Mouse (Mus musculus) frontal cortex, postnatal 25 days (tissue): ENCODE results near the gene Tpr.

Experiments used
- DNase-seq, 2 experiments: peaks; one replicate each; pipeline ENCODE4 v3.0.0; 2022; ENCODE audit warnings: low spot score in 2 of 2

The Tpr gene

DNA sequence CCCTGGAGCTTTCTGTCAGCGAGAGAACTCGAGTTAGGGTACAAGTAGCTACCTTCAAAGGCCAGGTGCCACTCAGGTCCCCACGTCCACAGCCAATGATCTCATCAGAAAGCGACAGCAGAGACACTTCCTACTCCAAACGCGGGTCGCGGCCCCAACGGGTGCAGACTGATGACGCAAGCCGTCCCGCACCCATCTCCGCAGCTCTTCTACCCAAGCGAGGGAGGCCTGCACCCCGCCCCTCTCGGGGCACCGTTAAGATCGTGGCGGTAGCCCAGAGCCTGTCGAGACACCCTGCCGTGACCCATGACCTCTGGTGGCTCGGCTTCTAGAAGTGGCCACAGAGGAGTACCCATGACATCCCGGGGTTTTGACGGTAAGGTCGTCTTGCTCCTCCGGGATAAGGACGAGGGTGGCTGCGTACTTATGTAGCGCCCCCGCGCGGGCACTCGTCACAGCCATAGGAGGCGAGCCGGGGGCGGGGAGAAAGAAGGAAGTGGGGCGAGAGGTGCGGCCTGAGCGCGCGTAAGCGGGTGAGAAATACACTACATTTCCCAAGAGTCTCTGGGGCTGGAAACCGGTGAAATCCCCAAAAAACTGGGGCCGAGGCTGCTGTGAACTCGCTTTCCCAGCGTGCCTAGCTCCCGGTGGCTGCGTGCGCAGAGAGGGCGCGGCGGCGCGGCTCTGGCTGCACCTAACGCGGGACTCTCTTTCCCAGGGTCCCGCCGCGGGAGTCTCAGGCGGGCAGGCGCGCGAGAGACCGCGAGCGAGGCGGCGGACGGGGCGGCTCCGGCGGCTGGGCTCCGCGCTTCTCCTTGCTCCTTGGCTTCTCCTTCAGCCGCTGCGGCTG lies at the start of gene Tpr, which contains the start of gene Odr4:
Gene Tpr, plus strand, starts transcription at position 201 of the 850 bp plus-strand sequence.
Gene Odr4, minus strand, starts transcription at position 443 of the 850 bp plus-strand sequence.
- peak; percentile 99 for DNase-seq

DNA sequence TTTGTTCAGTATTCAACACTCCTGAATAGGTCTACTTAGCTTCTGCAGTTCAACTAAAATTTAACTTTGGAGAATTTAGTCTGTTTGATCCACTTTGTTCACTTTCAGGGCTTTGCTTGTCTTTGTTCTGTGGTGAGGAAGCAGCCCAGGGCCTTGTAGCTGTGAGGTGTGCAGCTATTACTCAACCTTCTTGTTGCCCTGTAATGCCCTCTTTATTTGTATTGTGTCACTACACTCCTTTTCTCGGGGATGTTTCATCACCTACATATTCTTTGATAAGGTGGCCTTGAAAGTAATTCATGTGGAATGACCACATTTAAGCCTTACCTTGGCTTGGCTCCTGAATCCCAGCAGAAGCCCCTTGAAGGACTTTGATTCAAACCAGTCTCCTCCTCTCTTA lies 31.8 kb upstream of the Tpr start:
- no peak for DNase-seq

DNA sequence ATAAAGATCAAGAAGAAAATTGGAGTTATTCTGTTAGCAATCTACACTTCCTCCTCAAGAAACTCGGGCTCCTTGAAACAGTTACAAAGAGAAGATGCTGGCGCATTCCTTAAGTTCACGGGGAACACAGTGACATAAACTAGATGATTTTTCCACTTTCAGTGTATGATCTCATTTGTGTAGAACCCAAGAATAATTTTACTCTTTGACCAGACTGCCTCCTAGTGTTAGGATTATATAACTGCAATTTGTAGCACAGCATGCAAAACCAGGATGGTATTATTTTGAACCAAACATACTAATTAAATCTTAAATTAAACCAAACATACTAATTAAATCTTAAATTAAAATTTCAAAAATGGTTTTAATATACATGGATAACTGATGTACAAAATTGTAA lies 19.7 kb upstream of the Tpr start:
- no peak for DNase-seq

DNA sequence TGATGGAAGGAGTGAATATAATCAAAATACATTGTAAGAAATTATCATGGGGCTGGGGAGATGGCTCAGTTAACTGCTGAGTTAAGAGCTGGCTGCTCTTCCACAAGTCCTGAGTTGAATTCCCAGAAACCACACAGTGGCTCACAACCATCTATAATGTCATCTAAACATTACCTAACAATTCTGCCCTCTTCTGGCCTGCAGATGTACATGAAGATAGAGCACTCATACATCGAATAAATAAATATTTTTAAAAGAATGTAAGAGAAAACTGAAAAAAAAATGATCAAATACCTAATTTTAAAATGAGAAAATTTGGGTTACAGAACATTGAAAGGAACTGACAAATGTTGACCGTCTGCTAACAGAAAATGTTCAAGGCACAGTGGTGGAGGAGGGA lies 18.4 kb upstream of the Tpr start:
- no peak for DNase-seq

DNA sequence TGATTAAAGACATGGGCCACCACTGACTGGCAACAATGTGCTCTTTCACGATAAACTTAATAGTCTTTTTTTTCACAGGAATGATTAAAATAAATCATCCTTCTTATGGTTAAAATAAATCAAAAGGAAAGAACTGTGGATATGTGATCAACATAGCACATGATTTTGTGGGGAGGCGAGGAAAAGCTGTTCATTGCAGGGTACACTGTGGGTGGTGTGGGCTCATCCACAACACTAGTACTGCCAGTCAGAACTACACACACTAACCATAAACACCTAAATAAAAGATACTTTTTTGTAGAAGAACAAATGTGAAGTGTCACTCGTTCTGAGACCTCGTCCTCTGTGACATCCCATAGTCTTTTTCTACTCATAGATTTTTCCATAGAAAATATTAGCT lies 8.5 kb upstream of the Tpr start:
- no peak for DNase-seq

DNA sequence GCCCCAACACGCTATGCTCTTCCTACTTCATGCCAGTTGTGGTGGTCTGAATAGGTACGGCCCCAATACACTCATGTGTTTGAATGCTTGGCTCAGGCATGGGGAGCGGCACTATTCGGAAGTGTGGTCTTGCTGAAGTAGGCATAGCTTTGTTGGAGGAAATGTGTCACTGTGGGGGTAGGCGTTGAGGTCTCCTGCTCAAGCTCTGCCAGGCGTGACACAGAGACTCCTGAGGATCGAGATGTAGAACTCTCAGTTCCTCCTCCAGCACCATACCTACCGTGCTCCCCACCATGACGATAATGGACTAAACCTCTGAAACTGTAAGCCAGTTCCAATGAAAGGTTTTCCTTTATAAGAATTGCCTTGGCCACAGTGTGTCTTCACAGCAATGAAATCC lies 5.1 kb upstream of the Tpr start:
- DNase-seq: no peak

DNA sequence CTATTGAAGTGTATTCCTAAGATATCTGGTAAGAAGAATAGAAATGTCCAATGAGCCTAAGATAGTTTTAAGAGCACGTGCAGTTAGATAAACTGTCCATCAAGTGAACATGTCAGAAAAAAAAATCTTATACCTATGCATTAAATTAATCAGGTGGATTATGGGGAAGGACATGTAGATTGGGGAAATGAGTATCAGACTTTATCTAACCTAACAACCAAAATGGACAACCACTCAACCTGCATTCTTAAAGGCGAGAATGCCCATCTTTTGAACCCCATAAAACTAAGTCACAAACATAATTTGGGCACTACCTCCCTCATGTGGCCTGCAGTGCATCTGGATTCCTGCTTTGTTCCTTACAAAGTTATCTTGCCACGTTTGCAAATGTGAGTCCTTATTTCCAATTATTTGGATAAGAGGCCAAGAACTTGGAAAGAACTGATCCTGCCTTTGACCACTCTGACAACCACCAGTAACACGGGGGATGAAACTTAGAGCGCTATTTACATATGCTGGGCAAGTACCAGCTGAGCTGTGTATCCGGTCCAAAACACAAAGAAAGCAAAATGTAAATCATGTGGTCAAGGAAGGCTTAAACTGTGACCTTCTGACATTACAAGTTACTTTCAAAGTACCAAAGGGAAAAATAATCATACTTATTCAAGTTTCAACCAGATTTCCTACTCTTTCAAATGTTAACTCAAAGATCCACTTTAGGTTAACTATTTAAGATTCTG lies 3.1 kb upstream of the Tpr start:
- DNase-seq: no peak

DNA sequence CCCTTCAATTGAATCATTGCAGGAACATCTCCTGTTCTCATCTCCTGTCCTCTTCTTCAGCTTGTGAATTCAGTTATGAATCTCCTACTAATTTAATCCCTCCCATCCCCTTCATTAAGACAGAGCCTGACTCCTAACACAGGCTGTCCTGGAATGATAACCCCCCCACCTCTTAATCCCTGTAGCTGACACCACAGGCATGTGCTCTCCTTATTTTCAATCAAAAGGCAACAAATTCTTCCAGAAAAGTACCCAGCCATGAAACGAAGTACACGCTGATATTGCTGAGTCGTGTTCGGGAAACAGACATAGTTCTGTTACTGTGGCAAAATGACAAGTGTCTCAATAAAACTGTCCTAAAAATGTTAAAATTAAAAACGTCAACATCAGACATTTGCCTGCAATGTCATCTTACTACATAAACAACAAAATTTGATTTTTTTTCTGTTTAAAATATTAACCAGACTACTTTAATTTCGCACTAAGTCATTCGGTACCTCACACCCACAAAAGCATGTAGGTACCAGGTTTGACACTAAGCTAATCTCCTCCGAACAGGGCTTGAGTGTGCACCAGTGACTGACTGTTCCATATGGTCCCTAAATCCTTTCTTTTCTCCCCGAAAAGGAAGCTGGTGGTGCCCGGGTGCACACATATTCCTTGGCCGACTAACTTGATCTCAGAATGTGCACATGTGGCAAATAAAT lies 554 bp upstream of the Tpr start:
- DNase-seq: no peak

DNA sequence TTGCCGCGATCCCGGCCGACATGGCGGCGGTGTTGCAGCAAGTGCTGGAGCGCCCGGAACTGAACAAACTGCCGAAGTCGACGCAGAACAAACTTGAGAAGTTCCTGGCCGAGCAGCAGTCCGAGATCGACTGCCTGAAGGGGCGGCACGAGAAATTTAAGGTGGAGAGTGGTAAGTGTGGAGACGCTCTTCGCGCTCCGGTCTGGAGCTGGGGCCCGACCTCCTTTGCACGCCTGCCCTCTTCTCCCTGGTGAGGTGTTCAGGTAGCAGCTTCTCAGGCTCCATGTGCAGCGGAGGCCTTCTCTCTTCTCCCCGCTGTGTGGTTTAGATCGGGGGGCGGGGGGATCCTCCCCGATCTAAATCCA lies 832 bp downstream of the Tpr start:
- no peak for DNase-seq

DNA sequence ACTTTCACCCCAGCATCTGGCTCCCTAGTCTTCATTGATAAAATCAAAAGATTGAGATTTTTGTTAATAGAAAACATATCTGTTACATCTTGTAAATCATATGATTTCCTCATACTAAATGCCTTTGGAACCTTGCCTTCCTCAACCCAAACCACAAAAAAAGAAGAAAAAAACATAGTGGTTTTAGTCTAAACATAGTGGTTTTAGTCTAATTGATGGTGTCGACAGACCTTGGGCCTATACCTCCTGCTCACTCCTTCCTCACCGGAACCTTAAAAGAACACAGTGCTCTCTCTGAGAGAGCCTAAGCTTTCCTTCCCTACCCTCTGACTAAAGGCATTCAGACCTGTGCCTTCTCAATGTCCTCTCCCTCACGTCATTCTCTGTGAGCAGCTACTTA lies 3.4 kb downstream of the Tpr start:
- no peak for DNase-seq

DNA sequence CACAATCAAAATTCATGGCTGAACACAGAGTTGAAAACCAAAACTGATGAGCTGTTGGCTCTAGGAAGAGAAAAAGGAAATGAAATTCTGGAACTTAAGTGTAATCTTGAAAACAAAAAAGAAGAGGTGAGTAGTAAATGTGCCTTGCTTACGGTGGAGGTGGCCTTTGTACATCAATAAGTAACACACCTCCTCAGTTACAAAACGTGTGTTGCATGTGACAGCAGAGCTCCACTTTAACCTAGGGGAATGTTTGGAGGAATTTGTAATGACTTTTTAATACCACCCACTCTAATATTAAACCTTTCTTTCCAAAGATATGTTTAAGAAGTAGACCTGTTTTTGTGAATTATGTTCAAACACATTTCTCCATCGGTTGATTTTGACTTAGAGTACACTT lies 11.3 kb downstream of the Tpr start:
- DNase-seq: no peak

DNA sequence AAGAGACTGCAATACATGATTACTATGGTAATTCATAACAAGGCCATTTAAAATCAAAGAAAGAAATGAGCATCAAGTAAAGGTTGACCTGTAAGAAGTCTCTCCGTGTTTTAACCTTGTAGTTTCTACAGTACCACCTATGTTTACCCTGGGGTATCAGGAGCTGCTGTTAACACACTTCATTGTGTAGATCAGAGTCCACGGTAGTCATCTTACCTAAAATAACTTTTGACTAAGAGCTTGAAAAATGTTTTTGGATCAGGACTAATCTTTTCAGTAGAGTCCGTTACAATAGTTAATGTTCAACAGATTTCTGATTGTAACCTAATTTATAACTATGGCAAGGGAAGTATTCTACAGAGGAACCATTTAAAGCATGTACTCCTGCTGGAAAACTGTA lies 11.9 kb downstream of the Tpr start:
- no peak for DNase-seq

DNA sequence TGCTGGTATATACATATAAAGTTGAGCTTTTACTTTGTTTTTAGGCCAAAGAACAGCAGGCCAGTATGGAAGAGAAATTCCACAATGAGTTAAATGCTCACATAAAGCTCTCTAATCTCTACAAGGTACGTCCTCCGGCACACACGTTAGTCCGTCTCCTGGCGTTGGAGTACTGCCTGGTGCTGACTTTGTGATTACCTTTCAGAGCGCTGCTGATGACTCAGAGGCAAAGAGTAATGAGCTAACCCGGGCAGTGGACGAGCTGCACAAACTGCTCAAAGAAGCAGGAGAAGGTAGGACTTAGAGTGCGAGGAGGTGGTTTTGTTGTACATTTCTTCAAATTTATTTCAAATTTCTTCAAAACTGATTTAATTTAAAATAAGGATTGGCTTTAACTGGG lies 14.6 kb downstream of the Tpr start:
- DNase-seq: no peak

DNA sequence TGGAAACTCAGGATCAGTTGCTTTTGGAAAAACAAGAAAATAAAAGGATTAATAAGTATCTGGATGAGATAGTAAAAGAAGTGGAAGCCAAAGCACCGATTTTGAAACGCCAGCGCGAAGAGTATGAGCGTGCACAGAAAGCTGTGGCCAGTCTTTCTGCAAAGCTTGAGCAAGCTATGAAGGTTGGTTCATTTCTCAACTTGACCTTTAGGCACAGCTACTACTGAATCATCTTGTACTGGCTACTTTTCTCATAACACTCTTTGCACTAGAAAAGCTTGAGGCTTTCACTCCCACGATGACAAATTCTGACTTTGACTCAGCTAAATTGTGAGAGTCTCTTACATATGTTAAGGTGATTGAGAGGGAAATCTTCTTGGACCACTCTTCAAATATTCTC lies 17.4 kb downstream of the Tpr start:
- DNase-seq: no peak

DNA sequence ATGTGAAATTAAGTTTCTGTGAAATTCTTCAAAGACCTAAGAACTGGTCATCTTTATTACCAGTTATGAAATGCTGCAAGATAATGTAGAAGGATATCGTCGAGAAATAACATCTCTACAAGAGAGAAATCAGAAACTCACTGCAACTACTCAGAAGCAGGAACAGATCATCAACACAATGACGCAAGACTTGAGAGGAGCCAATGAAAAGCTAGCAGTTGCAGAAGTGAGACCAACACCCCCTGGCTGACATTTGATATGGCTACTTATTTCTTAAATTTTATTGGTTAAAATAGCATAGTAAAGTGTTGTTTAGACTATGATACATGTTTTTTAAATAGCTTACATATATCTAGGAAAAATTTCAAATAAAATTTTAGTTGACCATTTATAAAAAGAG lies 23.4 kb downstream of the Tpr start:
- DNase-seq: no peak

DNA sequence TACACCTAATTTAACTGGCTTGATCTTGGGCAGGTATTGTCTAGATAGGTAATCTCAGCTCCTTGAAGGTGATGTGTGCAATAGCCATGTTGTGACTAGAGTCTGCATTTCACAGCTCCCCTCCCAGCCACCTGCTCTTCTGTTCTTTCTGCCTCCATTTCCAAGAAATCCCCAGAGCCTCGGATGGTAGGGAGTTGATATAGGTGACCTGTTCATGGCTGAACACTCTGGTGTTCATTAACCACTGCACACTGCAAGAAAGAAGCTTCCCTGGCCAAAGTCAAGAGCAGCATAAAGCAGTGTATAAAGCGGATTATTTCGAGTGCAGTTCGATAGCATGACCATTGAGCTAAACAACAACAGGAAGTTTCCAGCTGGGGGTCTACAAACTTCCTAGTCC lies 25.8 kb downstream of the Tpr start:
- no peak for DNase-seq

DNA sequence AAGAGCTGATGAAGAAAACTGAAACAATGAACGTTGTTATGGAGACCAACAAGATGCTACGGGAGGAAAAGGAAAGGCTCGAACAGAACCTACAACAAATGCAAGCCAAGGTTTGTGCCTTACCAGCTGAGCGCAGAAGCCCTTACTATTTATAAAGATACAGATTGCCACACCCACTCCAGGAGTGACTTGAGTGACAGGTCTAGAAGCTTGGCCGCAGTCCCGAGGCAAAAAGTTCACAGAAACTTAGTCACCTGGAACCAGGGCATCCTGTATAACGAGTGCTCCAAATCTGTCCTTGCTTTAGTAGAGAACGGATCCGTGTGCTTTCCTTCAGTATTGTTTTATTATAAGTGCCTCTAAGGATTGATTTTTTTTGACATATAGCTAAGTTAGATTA lies 33.0 kb downstream of the Tpr start:
- DNase-seq: no peak

DNA sequence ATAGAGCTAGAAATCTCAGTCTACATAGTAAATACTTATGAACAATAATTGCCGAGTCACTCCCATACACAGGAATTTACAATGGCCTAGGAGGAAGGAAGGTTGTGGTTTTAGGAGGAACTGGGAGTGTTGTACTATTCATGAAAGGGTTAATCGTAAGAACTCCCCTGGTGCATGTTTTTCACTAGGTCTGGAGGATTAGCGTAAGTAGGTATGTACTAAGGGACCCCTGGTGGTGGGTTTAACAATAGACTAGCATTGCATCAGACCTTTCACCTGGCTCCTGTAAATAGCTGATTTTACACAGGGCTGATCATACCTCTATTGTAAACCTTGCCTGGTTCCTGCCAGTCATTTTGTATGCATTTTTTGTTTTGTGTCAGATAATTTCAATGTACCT lies 33.6 kb downstream of the Tpr start:
- no peak for DNase-seq

DNA sequence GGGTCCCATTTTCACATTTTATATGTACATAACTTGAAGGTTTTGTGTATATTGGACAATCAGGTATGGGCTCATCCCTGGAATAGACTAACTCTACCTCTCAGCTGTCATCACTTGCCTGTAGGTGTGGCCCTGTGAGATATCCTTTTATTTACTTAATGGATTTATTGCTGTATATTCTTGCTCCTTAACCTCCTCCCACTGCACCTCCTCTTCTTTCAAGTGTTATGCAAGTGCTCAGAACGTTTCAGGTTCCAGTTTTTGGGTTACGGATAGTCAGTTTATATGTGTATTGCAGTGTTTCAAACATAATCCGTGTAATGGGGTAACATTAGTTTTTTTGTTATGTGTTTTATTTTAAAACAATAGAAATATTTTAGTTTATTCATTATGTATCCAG lies 46.0 kb downstream of the Tpr start:
- no peak for DNase-seq

DNA sequence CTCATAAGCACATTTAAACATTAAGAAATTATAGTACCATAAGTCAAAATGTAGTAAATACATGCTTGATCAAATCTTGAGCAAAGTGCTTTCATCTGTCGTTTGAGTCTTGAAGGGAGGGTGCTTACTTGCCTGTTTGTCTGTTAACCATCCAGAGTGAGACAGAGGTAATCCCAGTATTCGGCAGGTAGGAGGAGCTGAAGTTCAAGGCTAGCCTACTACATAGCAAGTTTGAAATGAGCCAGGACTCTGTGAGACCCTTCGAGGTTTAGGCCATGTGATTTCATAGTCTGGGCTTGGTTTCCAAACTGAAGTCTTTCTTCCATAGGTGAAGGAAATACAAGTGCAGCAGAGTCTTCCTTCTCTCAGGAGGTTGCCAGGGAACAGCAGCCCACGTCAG lies 49.1 kb downstream of the Tpr start:
- no peak for DNase-seq

DNA sequence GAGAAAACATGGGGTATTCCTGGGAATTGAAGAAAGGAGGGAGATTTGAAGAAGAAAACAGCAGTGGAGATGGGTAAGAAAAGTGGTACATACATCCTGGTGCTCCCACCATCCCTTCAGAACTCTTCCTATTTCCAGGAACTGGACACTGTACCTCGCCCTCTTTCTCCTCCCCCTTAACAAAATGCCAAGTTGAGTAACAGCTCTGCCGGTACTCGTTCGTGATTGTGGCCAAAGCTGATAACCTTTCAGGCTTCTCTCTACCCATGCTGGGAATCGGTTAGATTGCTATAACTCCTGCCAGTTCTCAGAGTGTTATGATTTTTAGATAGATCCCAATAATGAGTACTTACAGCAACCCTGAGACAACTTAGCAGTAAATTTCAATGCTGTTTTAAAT lies 66.3 kb downstream of the Tpr start:
- no peak for DNase-seq

DNA sequence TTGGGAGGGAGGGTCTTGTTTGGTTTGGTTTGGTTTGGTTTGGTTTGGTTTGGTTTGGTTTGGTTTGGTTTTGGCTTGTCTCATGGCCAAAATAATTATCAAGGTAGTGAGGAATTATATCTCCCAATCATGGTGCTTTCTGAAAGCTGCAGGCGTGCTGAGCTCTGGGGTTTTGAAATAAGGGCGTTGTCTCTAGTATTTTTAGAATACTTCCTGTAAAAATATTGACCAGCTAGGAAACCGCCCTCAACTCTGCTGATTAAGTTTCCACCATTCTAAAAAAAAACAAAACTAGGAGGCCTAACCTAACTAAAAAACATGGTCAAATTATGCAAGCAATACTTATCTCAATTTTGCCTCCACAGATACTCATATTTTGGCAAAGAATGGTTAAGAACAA lies 67.0 kb downstream of the Tpr start:
- no peak for DNase-seq

DNA sequence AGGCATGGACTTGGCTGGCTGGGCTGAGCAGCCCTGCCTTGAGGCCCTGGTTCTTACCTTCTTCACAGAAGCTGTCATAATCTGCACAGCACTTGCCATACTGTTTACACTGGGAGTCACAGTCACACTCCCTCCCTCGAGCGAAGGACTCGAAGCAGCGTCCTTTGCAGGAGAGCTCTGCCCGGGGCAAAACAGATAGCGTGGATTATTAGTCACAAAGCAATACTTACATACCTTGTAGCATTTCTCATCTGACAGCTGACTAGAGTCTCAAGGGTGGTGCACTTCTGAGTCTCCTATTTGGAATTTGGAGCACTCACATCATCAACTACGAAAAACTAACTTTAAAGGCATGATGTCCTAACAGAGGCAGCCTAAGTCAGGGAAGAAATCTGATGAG lies 68.0 kb downstream of the Tpr start:
- no peak for DNase-seq
